Mouse (Mus musculus) liver, embryonic 14.5 days (tissue): ENCODE measurements around the gene Bcat1.

Experiments used
- CTCF ChIP-seq: IDR thresholded peaks from 2 replicates; pipeline ENCODE4 v1.5.1; 2016; ENCODE audit warnings: antibody characterized with exemption, low read depth, control low read depth
- EP300 ChIP-seq: IDR thresholded peaks from 2 replicates; pipeline ENCODE4 v1.6.1; 2016; ENCODE audit warnings: antibody characterized with exemption, low read depth

GRCm38 (mm10) chr6:144964205-144964604, 111.8 kb downstream of the Bcat1 start:
- no peak for TF ChIP-seq CTCF
- TF ChIP-seq EP300: no peak
